ENCODE assay signal across 8 mouse cellular contexts in genomic region chr9:52046686-52047085, GRCm38 (mm10). TPM values are rescaled to one million over a fixed set of nuclear protein-coding genes. Genes with fewer than 3 reads are reported as not detected.
DNase-seq lines count a peak whose midpoint lies in the region; ATAC-seq and TF ChIP-seq lines count a peak whose summit lies in the region.

No protein-coding gene starts in this region.

- H3K27me3 ChIP-seq in lung, embryonic 14.5 days (ENCODE audit: insufficient read depth, low read length), result no peaks in the 10 kb centered on the region
- H3K27me3 ChIP-seq in hindbrain, embryonic 14.5 days (ENCODE audit: control insufficient read depth, insufficient read depth, low read length), result no peaks in the 10 kb centered on the region
- no peaks in the 10 kb centered on the region for H3K27me3 ChIP-seq in limb, embryonic 13.5 days
- no peaks in the 10 kb centered on the region for H3K27me3 ChIP-seq in stomach, embryonic 14.5 days (ENCODE audit: control insufficient read depth, insufficient read depth, low read length)
- no peaks in the 10 kb centered on the region for H3K27me3 ChIP-seq in cerebellum, adult 2 months (ENCODE audit: control insufficient read depth, insufficient read depth, low read length)

- no peak for ATAC-seq in lung, embryonic 14.5 days (ENCODE audit: insufficient read depth)
- ATAC-seq in hindbrain, embryonic 14.5 days (ENCODE audit: low FRiP score), result no peak
- no peak for ATAC-seq in limb, embryonic 13.5 days (ENCODE audit: low FRiP score, low read depth)
- ATAC-seq in stomach, embryonic 14.5 days (ENCODE audit: insufficient number of reproducible peaks, insufficient read depth, low FRiP score, low read depth), result no peak

- H3K36me3 ChIP-seq in lung, embryonic 14.5 days (ENCODE audit: insufficient read depth), result no peaks in the 10 kb centered on the region
- no peaks in the 10 kb centered on the region for H3K36me3 ChIP-seq in hindbrain, embryonic 14.5 days (replicated peaks; ENCODE audit: control insufficient read depth, insufficient read depth)
- H3K36me3 ChIP-seq in limb, embryonic 13.5 days, result no peaks in the 10 kb centered on the region
- no peaks in the 10 kb centered on the region for H3K36me3 ChIP-seq in stomach, embryonic 14.5 days (ENCODE audit: control insufficient read depth, insufficient read depth, low read length)

- H3K4me1 ChIP-seq in lung, embryonic 14.5 days (ENCODE audit: insufficient read depth), result peaks cover 11% of the 10 kb centered on the region
- peaks cover 24% of the 10 kb centered on the region for H3K4me1 ChIP-seq in hindbrain, embryonic 14.5 days (replicated peaks; ENCODE audit: control insufficient read depth, insufficient read depth, low read length)
- H3K4me1 ChIP-seq in limb, embryonic 13.5 days, result peaks cover 29% of the 10 kb centered on the region
- peaks cover 20% of the 10 kb centered on the region; the same call in 1 of the 2 replicates for H3K4me1 ChIP-seq in stomach, embryonic 14.5 days (ENCODE audit: control insufficient read depth, insufficient read depth, low read length)
- no peaks in the 10 kb centered on the region; the same call in 1 of the 2 replicates for H3K4me1 ChIP-seq in cerebellum, adult 2 months (ENCODE audit: control insufficient read depth, insufficient read depth, low read length)

- no peak overlapping the region for H3K27ac ChIP-seq in lung, embryonic 14.5 days (ENCODE audit: low read depth)
- H3K27ac ChIP-seq in hindbrain, embryonic 14.5 days, result no peak overlapping the region
- no peak overlapping the region for H3K27ac ChIP-seq in limb, embryonic 13.5 days
- H3K27ac ChIP-seq in stomach, embryonic 14.5 days (ENCODE audit: low read length), result no peak overlapping the region
- no peak overlapping the region for H3K27ac ChIP-seq in cerebellum, adult 2 months (ENCODE audit: insufficient read depth, low read length)

- WGBS in lung, embryonic 14.5 days, result 23% methylated on average over 5 of the region's 5 CpGs
- WGBS in hindbrain, embryonic 14.5 days, result 30% methylated on average over 5 of the region's 5 CpGs
- 26% methylated on average over 5 of the region's 5 CpGs for WGBS in limb, embryonic 13.5 days
- 29% methylated on average over 5 of the region's 5 CpGs for WGBS in stomach, embryonic 14.5 days
- WGBS in cerebellum, adult 2 months, result 59% methylated on average over 5 of the region's 5 CpGs

- TF ChIP-seq CTCF in lung, embryonic 14.5 days (IDR thresholded peaks at IDR 0.05; ENCODE audit: low read depth), result no peak
- TF ChIP-seq CTCF in cerebellum, adult 2 months (IDR thresholded peaks at IDR 0.05; ENCODE audit: borderline replicate concordance, insufficient read depth, low read depth, low read length), result no peak

- peak overlapping the region; percentile 81 for H3K4me2 ChIP-seq in lung, embryonic 14.5 days
- peak overlapping the region; percentile 68 for H3K4me2 ChIP-seq in hindbrain, embryonic 14.5 days (replicated peaks)
- H3K4me2 ChIP-seq in limb, embryonic 13.5 days (replicated peaks), result peak overlapping the region; percentile 80
- peak overlapping the region; percentile 59 for H3K4me2 ChIP-seq in stomach, embryonic 14.5 days (replicated peaks; ENCODE audit: low read depth, low read length)

- DNase-seq in lung, embryonic 14.5 days, result no peak
- DNase-seq in lung, postnatal 10 days, result no peak
- no peak for DNase-seq in hindbrain, embryonic 14.5 days (ENCODE audit: low spot score)
- no peak for DNase-seq in cerebellum, adult 2 months
- no peak for DNase-seq in thymus, postnatal 10 days (ENCODE audit: low spot score in 2 of 2)
- DNase-seq in right cerebral cortex, postnatal 25 days, result no peak

- H3K4me3 ChIP-seq in lung, embryonic 14.5 days (ENCODE audit: low read depth, low read length), result peak overlapping the region; percentile 96
- 0 out of 2 replicates have a peak overlapping the region, but pooled peaks have one; percentile 70 for H3K4me3 ChIP-seq in hindbrain, embryonic 14.5 days (replicated peaks; ENCODE audit: low read length)
- peak overlapping the region; percentile 95 for H3K4me3 ChIP-seq in limb, embryonic 13.5 days
- no peak overlapping the region for H3K4me3 ChIP-seq in stomach, embryonic 14.5 days (ENCODE audit: low read depth, low read length)
- H3K4me3 ChIP-seq in cerebellum, adult 2 months (replicated peaks; ENCODE audit: insufficient read depth, low read depth, low read length), result no peak overlapping the region

- TF ChIP-seq POLR2A in cerebellum, adult 2 months (IDR thresholded peaks at IDR 0.05; ENCODE audit: borderline replicate concordance, insufficient read depth, low read length), result no peak

- peak overlapping the region; percentile 95 for H3K9ac ChIP-seq in lung, embryonic 14.5 days
- no peak overlapping the region for H3K9ac ChIP-seq in hindbrain, embryonic 14.5 days
- peak overlapping the region; percentile 99; the same call in 1 of the 2 replicates for H3K9ac ChIP-seq in limb, embryonic 13.5 days
- H3K9ac ChIP-seq in stomach, embryonic 14.5 days (replicated peaks; ENCODE audit: low read depth, low read length), result no peak overlapping the region

- no peaks in the 10 kb centered on the region for H3K9me3 ChIP-seq in lung, embryonic 14.5 days (ENCODE audit: low read depth, low read length)
- H3K9me3 ChIP-seq in hindbrain, embryonic 14.5 days (ENCODE audit: control insufficient read depth, low read length), result no peaks in the 10 kb centered on the region
- no peaks in the 10 kb centered on the region for H3K9me3 ChIP-seq in limb, embryonic 13.5 days
- H3K9me3 ChIP-seq in stomach, embryonic 14.5 days (ENCODE audit: control insufficient read depth, low read depth, low read length), result no peaks in the 10 kb centered on the region

RNA-seq across cellular contexts. Expression of gene Rdx, which starts 0.3 kb away (rescaled TPM):
- polyA plus RNA-seq in lung, embryonic 14.5 days (2014; fragmentation: Nextera tagmentation; extraction: Ambion mirVana), result 168 and 174 TPM in 2 replicates
- 105 and 106 TPM in 2 replicates for polyA plus RNA-seq in hindbrain, embryonic 14.5 days (2014; fragmentation: Nextera tagmentation; extraction: Ambion mirVana)
- polyA plus RNA-seq in limb, embryonic 13.5 days (2015; fragmentation: Nextera tagmentation; extraction: Ambion mirVana), result 148 and 149 TPM in 2 replicates
- polyA plus RNA-seq in stomach, embryonic 14.5 days (2014; fragmentation: Nextera tagmentation; extraction: Ambion mirVana), result 142 and 146 TPM in 2 replicates
- 47.1 and 49.5 TPM in 2 replicates for polyA plus RNA-seq in cerebellum, adult 2 months (2012; rRNA removed)

Comparison
In these comparisons a context has a peak if more than half of its experiments do, and no peak if none do; other contexts are left out.
1. H3K4me3 ChIP-seq: peak in lung, embryonic 14.5 days (single experiment), hindbrain, embryonic 14.5 days (single experiment) and limb, embryonic 13.5 days (single experiment); none in stomach, embryonic 14.5 days (single experiment) and cerebellum, adult 2 months (single experiment).
2. H3K9ac ChIP-seq: peak in lung, embryonic 14.5 days (single experiment) and limb, embryonic 13.5 days (single experiment); none in hindbrain, embryonic 14.5 days (single experiment) and stomach, embryonic 14.5 days (single experiment).
3. Peak in every context shown above with its lines, with median percentiles within 50 percentile points of each other: H3K4me2 ChIP-seq.